Mouse (Mus musculus) small intestine, adult 2 months (tissue): ENCODE results near the gene Rae1.

Experiments used
- CTCF ChIP-seq: fragments of 200-500 bp; IDR thresholded peaks from 2 replicates; pipeline ENCODE4 v1.5.1; 2012; ENCODE audit warnings: low read depth, mild to moderate bottlenecking, control low read depth, inconsistent platforms, low read length, moderate library complexity, mixed read lengths; ENCODE audit not compliant: insufficient replicate concordance, insufficient read length; ENCODE audit errors: extremely low read depth
- POLR2A ChIP-seq: fragments of 200-500 bp; IDR thresholded peaks from 2 replicates; pipeline ENCODE4 v1.6.1; 2012; ENCODE audit warnings: low read depth, mild to moderate bottlenecking, control low read depth, inconsistent platforms, low read length, moderate library complexity

DNA sequence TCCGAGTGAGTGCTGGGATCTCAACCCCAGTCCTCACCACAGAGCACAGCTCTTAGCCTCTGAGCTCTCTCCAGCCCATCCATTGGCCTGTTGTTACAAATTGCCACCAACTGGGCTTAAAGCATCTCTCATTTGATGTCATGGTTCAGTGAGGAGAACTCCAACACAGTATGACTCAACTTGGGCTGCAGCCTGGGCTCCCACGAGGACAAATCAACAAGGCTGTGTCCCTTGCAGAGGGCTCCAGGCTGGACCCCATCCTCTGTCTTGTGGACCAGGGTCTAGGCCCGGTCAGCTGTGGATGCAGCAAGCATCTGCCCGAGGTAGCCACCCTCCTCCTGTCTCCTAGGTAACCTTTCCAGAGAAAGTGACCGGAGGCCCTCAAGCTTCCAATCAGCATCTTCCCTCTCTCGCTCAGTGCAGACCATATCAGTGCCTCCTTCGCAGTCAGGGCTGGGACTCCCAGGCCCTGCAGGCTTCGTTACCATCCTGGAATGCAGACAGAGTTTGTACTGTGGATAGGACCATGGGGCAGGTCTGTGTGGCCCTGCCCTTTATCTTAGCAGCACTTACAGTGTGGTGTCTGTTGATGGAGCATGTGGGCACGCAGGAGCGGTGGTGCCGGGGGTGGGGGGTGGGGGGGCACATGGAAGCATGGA lies 42.7 kb downstream of the Rae1 start:
- TF ChIP-seq CTCF, result no peak
- no peak for TF ChIP-seq POLR2A
